Mouse (Mus musculus): ENCODE measurements around the gene Emc1.

DNA sequence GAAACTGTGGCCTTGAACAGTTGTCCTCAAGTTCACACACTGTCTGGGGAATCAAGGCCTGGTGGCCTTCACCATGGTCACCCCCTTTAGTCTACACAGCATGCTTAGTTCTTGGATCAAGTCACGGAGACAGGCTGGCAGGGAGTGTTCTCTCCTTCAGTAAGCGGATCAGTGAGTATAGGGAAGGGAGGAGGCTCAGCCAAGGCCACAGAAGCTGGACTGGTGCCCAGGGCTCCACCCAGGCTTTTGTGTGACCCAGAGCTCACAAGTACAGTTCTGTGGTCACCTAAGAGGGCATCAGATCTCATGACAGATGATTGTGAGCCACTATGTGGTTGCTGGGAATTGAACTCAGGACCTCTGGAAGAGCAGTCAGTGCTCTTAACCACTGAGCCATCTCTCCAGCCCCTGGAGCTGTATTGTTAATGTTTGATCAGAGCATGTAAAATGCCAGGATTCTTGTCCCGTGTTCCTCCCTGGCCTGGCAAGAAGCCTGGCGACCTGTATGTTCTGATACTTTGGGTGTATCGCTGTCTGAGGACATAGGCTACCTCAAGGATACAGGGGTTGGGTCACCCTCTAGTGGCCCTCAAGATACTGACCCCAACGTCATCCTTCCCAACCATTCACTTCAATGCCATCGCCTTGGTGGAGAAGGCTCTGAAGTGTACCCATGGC, 10.7 kb upstream of the Emc1 start:
- TF ChIP-seq CTCF (IDR thresholded peaks at IDR 0.05; ENCODE audit: low read depth) (no peak), EP300 (optimal IDR thresholded peaks at IDR 0.05) (no peak)

Measured in stomach, postnatal 0 days (tissue).